Mouse (Mus musculus) left cerebral cortex, adult 9 months (tissue): ENCODE results near the gene Rab38.

Experiments
- DNase-seq, 2 experiments: peaks; one replicate each; pipeline ENCODE4 v3.0.0; 2022; ENCODE audit warnings: low spot score in 2 of 2

The Rab38 gene

GRCm38 (mm10) chr7:88527100-88527671, 97.1 kb downstream of the Rab38 start:
- DNase-seq, result no peak

DNA sequence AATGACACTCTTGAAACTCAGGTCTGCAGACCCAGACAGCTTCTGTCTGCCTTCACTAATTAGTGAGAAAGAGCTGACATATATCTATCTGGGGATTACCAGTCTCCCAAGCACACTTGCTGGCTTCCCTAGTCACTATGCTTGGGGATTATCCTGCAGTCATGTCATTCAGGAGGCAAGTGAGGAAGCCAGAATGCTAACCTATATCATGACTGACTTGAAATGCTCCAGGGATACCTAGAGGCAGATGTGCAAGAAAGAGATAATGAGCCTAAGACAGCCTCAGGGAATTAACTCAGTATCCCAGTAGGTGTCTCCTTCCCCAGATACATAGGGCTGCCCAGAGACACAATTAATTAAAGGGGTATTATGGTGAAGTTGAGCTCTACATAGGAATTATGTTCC, 106.1 kb downstream of the Rab38 start:
- DNase-seq, result no peak

- DNase-seq, result no peak
Measured at GRCm38 (mm10) chr7:88536743-88537142, 106.7 kb downstream of the Rab38 start.
